Mouse (Mus musculus): ENCODE measurements around the gene Hnrnpf.

- TF ChIP-seq POLR2A (IDR thresholded peaks at IDR 0.05; ENCODE audit: low read depth, low read length) (no peak), CTCF (conservative IDR thresholded peaks at IDR 0.05; ENCODE audit: insufficient read depth, insufficient read length, low read depth, low read length) (no peak)
These were observed 30.0 kb downstream of the Hnrnpf start for GRCm38 (mm10) chr6:117929945-117930655.

Data from kidney, adult 2 months (tissue).